Mouse (Mus musculus) heart, embryonic 15.5 days (tissue): ENCODE measurements around the gene Wdr91. TPM values are rescaled to one million over a fixed set of nuclear protein-coding genes. Genes with fewer than 3 reads are reported as not detected.

Source experiments
- ATAC-seq: fragments of 200-750 bp; cut with Nextera tagmentation; replicated peaks from 2 replicates; pipeline ENCODE4 v1.8.0; 2017; ENCODE audit warnings: low read depth, moderate TSS enrichment; ENCODE audit not compliant: insufficient number of reproducible peaks, insufficient read depth, low FRiP score
- H3K27ac ChIP-seq: fragments of 300-500 bp; sonication (generic); 2 replicates; pipeline ENCODE4 v1.5.1; 2015; ENCODE audit warnings: mild to moderate bottlenecking, inconsistent platforms
- H3K27me3 ChIP-seq: fragments of 300-500 bp; sonication (generic); 2 replicates; pipeline ENCODE4 v1.6.1; 2015; ENCODE audit warnings: inconsistent platforms
- H3K36me3 ChIP-seq: fragments of 300-500 bp; sonication (generic); 2 replicates; pipeline ENCODE4 v1.6.1; 2015; ENCODE audit warnings: mild to moderate bottlenecking, inconsistent platforms
- H3K4me1 ChIP-seq: fragments of 300-500 bp; sonication (generic); replicated peaks from 2 replicates; pipeline ENCODE4 v1.6.1; 2015; ENCODE audit warnings: inconsistent platforms
- H3K4me2 ChIP-seq: fragments of 300-500 bp; sonication (generic); 2 replicates; pipeline ENCODE4 v1.6.1; 2015; ENCODE audit warnings: inconsistent platforms, mild to moderate bottlenecking, moderate library complexity
- H3K4me3 ChIP-seq: fragments of 300-500 bp; sonication (generic); 2 replicates; pipeline ENCODE4 v1.5.1; 2015; ENCODE audit warnings: mild to moderate bottlenecking, inconsistent platforms
- H3K9ac ChIP-seq: fragments of 300-500 bp; sonication (generic); 2 replicates; pipeline ENCODE4 v1.6.1; 2015; ENCODE audit warnings: mild to moderate bottlenecking, inconsistent platforms
- H3K9me3 ChIP-seq: fragments of 300-500 bp; sonication (generic); replicated peaks from 2 replicates; pipeline ENCODE4 v1.6.1; 2016; ENCODE audit warnings: inconsistent platforms
- WGBS: fragments of 180-500 bp; shearing (Covaris S2); methylation state at CpG from one replicate; pipeline ENCODE4 v1.1.7; 2015; ENCODE audit warnings: mixed read lengths; 5-methylcytosine and 5-hydroxymethylcytosine counted together
- polyA plus RNA-seq: library from polyadenylated mRNA; unstranded; fragments of >200 nt; fragmentation: Nextera tagmentation; extraction: Ambion mirVana; gene quantifications from 2 replicates; pipeline ENCODE4 v1.2.1, GENCODE M21; 2015

Gene Wdr91
- polyA plus RNA-seq, 1 experiment from 2014 or later, result 7.8 TPM

GRCm38 (mm10) chr6:34877509-34878321 is 33.0 kb downstream of the Wdr91 start, which contains the start of gene Cyren:
Gene Cyren, minus strand, starts transcription at chr6:34878060.
- no peaks in the 10 kb centered on the region for H3K9me3 ChIP-seq
- H3K4me3 ChIP-seq, result peak within 1 kb of the TSS; percentile 76
- under 1% methylated on average over 56 of the region's 56 CpGs for WGBS
- H3K4me2 ChIP-seq, result peak within 1 kb of the TSS; percentile 58
- peak within 1 kb of the TSS; percentile 94 for H3K27ac ChIP-seq
- H3K27me3 ChIP-seq, result no peaks in the 10 kb centered on the region
- peak within 1 kb of the TSS; percentile 85 for H3K9ac ChIP-seq
- peaks cover 49% of the 10 kb centered on the region for H3K4me1 ChIP-seq
- peaks cover 10% of the 10 kb centered on the region; the same call in 1 of the 2 replicates for H3K36me3 ChIP-seq
- ATAC-seq, result peak; percentile 87

GRCm38 (mm10) chr6:34876835-34877156 is 33.9 kb downstream of the Wdr91 start:
- peaks cover 49% of the 10 kb centered on the region for H3K4me1 ChIP-seq
- peak overlapping the region; percentile 85 for H3K9ac ChIP-seq
- H3K36me3 ChIP-seq, result peaks cover 10% of the 10 kb centered on the region; the same call in 1 of the 2 replicates
- H3K4me2 ChIP-seq, result peak overlapping the region; percentile 58
- no peak; the same call in 1 of the 2 replicates for ATAC-seq
- H3K9me3 ChIP-seq, result no peaks in the 10 kb centered on the region
- H3K27ac ChIP-seq, result peak overlapping the region; percentile 94
- 8% methylated on average over 2 of the region's 2 CpGs for WGBS
- peak overlapping the region; percentile 76 for H3K4me3 ChIP-seq
- no peaks in the 10 kb centered on the region for H3K27me3 ChIP-seq

- H3K9me3 ChIP-seq, result no peaks in the 10 kb centered on the region
- H3K9ac ChIP-seq, result peak overlapping the region; percentile 85; the same call in 1 of the 2 replicates
- peaks cover 49% of the 10 kb centered on the region for H3K4me1 ChIP-seq
- WGBS, result 32% methylated on average over 12 of the region's 12 CpGs
- no peaks in the 10 kb centered on the region for H3K27me3 ChIP-seq
- peaks cover 10% of the 10 kb centered on the region; the same call in 1 of the 2 replicates for H3K36me3 ChIP-seq
- H3K4me3 ChIP-seq, result no peak overlapping the region
- peak overlapping the region; percentile 94 for H3K27ac ChIP-seq
- ATAC-seq, result no peak
- H3K4me2 ChIP-seq, result peak overlapping the region; percentile 58
These were observed 34.5 kb downstream of the Wdr91 start for GRCm38 (mm10) chr6:34875966-34876834.

GRCm38 (mm10) chr6:34875268-34875761 is 35.4 kb downstream of the Wdr91 start:
- peak overlapping the region; percentile 14; the same call in 1 of the 2 replicates for H3K4me2 ChIP-seq
- H3K4me3 ChIP-seq, result no peak overlapping the region
- no peaks in the 10 kb centered on the region for H3K27me3 ChIP-seq
- no peak for ATAC-seq
- no peak overlapping the region for H3K9ac ChIP-seq
- H3K27ac ChIP-seq, result peak overlapping the region; percentile 94
- H3K9me3 ChIP-seq, result no peaks in the 10 kb centered on the region
- 76% methylated on average over 15 of the region's 15 CpGs for WGBS
- H3K36me3 ChIP-seq, result peaks cover 2% of the 10 kb centered on the region; the same call in 1 of the 2 replicates
- peaks cover 53% of the 10 kb centered on the region for H3K4me1 ChIP-seq

- Histone ChIP-seq H3K36me3 (no peaks in the 10 kb centered on the region), H3K9me3 (no peaks in the 10 kb centered on the region), H3K27ac (peak overlapping the region; percentile 94), H3K4me1 (peaks cover 63% of the 10 kb centered on the region), H3K4me2 (peak overlapping the region; percentile 2; the same call in 1 of the 2 replicates), H3K4me3 (no peak overlapping the region), H3K9ac (peak overlapping the region; percentile 23; the same call in 1 of the 2 replicates), H3K27me3 (no peaks in the 10 kb centered on the region)
- 36% methylated on average over 21 of the region's 21 CpGs for WGBS
- no peak for ATAC-seq
These were observed 36.4 kb downstream of the Wdr91 start for GRCm38 (mm10) chr6:34874101-34874921.

- peaks cover 59% of the 10 kb centered on the region for H3K4me1 ChIP-seq
- H3K4me3 ChIP-seq, result no peak overlapping the region
- WGBS, result 81% methylated on average over 10 of the region's 10 CpGs
- no peaks in the 10 kb centered on the region for H3K27me3 ChIP-seq
- no peaks in the 10 kb centered on the region for H3K9me3 ChIP-seq
- no peak for ATAC-seq
- no peak overlapping the region for H3K4me2 ChIP-seq
- no peak overlapping the region for H3K9ac ChIP-seq
- no peaks in the 10 kb centered on the region for H3K36me3 ChIP-seq
- no peak overlapping the region for H3K27ac ChIP-seq
These were observed 37.8 kb downstream of the Wdr91 start for GRCm38 (mm10) chr6:34872871-34873270.

- H3K27me3 ChIP-seq, result no peaks in the 10 kb centered on the region
- H3K36me3 ChIP-seq, result no peaks in the 10 kb centered on the region
- no peak overlapping the region for H3K4me2 ChIP-seq
- H3K4me3 ChIP-seq, result no peak overlapping the region
- H3K9me3 ChIP-seq, result no peaks in the 10 kb centered on the region
- WGBS, result 84% methylated on average over 7 of the region's 7 CpGs
- no peak overlapping the region for H3K9ac ChIP-seq
- no peak overlapping the region for H3K27ac ChIP-seq
- H3K4me1 ChIP-seq, result peaks cover 59% of the 10 kb centered on the region
- ATAC-seq, result no peak
These were observed 38.7 kb downstream of the Wdr91 start for GRCm38 (mm10) chr6:34871929-34872328.

- Histone ChIP-seq H3K36me3 (no peaks in the 10 kb centered on the region), H3K4me3 (no peak overlapping the region), H3K4me2 (no peak overlapping the region), H3K9me3 (no peaks in the 10 kb centered on the region), H3K27me3 (no peaks in the 10 kb centered on the region), H3K9ac (no peak overlapping the region), H3K27ac (no peak overlapping the region), H3K4me1 (peaks cover 55% of the 10 kb centered on the region)
- ATAC-seq, result no peak
- WGBS, result 72% methylated on average over 5 of the region's 5 CpGs
These were observed 40.0 kb downstream of the Wdr91 start for GRCm38 (mm10) chr6:34870724-34871123.

- Histone ChIP-seq H3K27ac (peak overlapping the region; percentile 53; the same call in 1 of the 2 replicates), H3K9me3 (no peaks in the 10 kb centered on the region), H3K4me2 (no peak overlapping the region), H3K4me1 (peaks cover 55% of the 10 kb centered on the region), H3K27me3 (no peaks in the 10 kb centered on the region), H3K36me3 (no peaks in the 10 kb centered on the region), H3K4me3 (no peak overlapping the region), H3K9ac (no peak overlapping the region)
- WGBS, result 83% methylated on average over 5 of the region's 5 CpGs
- ATAC-seq, result no peak
These were observed 40.5 kb downstream of the Wdr91 start for GRCm38 (mm10) chr6:34870136-34870535.

GRCm38 (mm10) chr6:34869225-34869915 is 41.3 kb downstream of the Wdr91 start:
- Histone ChIP-seq H3K4me2 (no peak overlapping the region), H3K9me3 (no peaks in the 10 kb centered on the region), H3K27ac (peak overlapping the region; percentile 53; the same call in 1 of the 2 replicates), H3K9ac (no peak overlapping the region), H3K36me3 (no peaks in the 10 kb centered on the region), H3K4me3 (no peak overlapping the region), H3K4me1 (peaks cover 49% of the 10 kb centered on the region), H3K27me3 (no peaks in the 10 kb centered on the region)
- 0 out of 2 replicates have a peak, but pooled peaks have one; percentile 41 for ATAC-seq
- 41% methylated on average over 13 of the region's 13 CpGs for WGBS
